Mouse (Mus musculus) G1E-ER4 (cell line): ENCODE data around the gene Psors1c2. TPM values are rescaled to one million over a fixed set of nuclear protein-coding genes. Genes with fewer than 3 reads are reported as not detected.

Source experiments
- GATA1 ChIP-seq: IDR thresholded peaks from one replicate; pipeline ENCODE4 v1.8.0; 2012; ENCODE audit warnings: low read length, inconsistent platforms
- polyA plus RNA-seq: library from polyadenylated mRNA; stranded (reverse); fragments of >175 nt; gene quantifications from 2 replicates; pipeline ENCODE4 v1.2.3, GENCODE M21; 2012

Psors1c2 gene
- polyA plus RNA-seq, 1 experiment = 0.77 TPM

DNA sequence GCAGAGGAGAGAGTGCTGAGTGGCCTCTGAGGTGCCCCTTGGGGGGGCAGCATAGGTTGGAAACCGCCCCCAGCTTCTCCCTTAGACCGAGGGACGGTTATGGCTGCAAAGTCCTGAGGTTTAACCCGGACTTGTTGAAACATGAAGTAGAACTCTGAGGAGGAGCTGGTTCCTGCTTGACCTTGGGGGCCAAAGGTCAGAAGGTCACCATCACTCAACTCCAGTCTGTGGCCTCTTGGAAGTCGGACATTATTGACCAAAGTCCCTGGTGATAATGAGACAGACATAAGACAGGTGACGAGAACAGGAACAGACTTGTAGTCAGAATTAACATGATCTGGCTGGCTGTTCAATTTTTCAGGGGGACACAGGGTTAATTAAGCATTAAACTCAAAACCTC is 18.2 kb upstream of the Psors1c2 start:
- no peak for TF ChIP-seq GATA1

- no peak for TF ChIP-seq GATA1
Observed at GRCm38 (mm10) chr17:35515911-35516640, 16.9 kb upstream of the Psors1c2 start.

DNA sequence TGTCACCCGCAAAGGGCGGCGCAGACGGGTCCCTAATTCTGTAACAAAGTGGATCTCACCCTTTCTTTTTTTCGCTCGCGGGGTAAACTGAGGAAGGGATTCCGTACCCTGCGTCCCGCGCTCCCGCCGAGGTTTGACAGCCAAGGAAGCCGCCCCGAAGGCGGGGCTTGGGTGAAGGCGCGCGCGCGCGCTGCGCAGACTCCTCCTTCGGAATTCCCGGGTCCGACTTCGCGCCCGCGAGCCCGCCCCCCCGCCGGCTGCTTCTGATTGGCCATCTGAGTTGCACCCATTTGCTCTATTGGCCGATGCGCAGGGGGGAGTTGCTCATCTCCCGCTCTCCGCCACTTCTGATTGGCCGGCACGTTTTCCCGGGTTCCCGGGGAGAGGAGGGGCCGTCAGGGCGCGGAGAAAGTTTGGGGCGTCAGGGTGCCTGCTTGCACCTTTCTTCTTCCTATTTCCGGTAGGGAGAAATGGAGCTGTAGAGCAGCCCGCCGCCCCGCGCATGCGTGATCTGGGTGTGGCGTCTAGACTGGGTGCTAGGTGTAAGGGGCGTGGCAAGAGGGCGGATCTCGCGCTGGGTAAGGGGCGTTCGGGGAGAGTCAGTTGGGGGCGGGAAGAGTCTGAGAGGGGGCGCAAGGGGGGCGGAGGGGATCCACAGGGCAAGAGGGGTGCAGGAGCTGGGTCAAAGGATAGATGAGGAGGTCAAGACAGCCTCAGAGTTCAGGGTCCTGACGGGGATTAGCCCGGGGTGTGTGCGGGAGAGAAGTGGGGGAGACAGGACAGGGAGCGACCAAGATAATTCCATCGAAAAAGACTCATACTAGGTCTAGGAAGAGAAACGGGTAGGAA is 16.1 kb upstream of the Psors1c2 start, which contains the start of the genes Tcf19 and Cchcr1:
Tcf19 (minus strand) TSS at position 173 of the 849 bp plus-strand sequence.
Cchcr1 (plus strand) TSS at position 449 of the 849 bp plus-strand sequence.
- no peak for TF ChIP-seq GATA1

- TF ChIP-seq GATA1 = no peak
Observed at GRCm38 (mm10) chr17:35517526-35517925, 15.5 kb upstream of the Psors1c2 start.

- TF ChIP-seq GATA1 = no peak
Observed at GRCm38 (mm10) chr17:35524354-35524753, 8.6 kb upstream of the Psors1c2 start.

DNA sequence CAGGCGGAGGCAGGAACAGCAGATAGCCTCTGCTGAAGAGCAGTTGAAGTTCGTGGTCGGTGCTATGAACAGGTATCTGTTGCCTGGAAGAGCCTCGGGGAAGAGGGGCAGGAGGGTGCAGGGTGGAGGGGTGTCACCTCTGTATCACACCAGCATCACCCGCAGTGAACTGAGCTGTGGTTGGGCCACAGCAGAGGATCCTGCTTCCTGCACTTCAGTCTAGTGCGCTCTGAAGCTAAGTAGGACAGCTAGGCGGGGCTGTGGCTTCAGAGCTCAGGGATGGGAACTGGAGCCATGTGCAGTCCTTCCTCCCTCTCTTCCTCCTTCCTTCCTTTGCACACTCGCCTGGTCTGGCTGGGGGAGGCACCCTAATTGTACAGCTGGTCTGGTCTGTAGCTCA is 6.4 kb upstream of the Psors1c2 start:
- no peak for TF ChIP-seq GATA1

GRCm38 (mm10) chr17:35532360-35532759 is 641 bp upstream of the Psors1c2 start:
- TF ChIP-seq GATA1 = no peak

DNA sequence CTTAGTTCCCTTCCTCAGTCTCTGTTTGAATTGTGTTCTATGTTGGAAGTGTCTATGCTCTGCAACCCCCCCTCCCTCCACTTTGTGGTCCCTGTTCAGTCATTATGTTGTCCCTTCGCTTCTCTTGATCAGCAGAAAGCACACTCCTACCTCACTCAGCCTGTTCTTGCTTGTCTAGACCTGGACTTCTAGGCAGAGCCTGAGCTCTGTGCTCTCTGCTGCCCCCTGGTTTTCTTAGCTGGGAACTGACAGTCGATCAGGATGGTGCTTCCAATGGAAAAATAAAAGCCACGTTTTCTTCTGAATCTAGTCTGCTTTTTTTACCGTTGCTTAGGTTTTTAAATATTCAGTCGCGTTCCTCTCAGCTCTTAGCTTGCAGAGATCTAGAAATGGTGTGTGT is 1.3 kb downstream of the Psors1c2 start:
- TF ChIP-seq GATA1 = no peak

DNA sequence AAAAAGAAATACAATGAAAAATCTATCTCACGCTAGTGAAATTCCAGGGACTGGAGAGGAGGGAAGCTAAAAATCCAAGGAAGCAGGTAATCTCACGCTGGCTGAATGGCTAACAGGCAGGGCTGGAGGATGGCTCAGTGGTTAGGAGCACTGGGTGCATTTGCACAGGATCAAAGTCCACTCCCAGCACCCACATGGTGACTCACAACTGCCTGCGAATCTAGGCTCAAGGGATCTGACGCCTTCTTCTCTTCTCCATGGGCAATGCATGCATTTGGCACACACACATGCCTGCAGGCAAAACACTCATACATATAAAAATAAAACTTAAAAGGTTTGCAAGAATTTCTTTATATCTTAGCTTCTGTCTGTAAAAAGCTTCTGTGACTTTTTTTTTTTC is 4.4 kb downstream of the Psors1c2 start:
- TF ChIP-seq GATA1 = no peak

GRCm38 (mm10) chr17:35538476-35538875 is 5.5 kb downstream of the Psors1c2 start:
- no peak for TF ChIP-seq GATA1

DNA sequence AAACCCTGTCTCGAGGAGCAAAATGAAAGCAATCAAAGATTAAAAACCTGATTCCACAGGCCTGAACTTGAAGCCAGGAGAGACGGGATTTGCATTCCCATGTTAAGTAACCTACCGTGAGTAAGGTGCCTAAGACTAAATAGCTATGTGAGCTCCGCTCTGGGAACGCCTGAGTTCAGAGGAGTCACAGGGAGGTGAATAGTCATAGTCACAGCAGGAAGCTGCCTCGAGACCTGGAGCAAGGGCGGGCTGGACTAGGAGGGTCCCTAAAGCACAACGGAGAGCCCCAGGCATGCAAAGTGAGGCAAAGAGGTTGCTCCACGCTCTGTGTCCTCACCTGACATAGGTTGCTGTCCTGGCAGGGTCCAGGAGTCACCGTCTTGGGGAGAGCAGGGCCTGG is 6.5 kb downstream of the Psors1c2 start:
- no peak for TF ChIP-seq GATA1

DNA sequence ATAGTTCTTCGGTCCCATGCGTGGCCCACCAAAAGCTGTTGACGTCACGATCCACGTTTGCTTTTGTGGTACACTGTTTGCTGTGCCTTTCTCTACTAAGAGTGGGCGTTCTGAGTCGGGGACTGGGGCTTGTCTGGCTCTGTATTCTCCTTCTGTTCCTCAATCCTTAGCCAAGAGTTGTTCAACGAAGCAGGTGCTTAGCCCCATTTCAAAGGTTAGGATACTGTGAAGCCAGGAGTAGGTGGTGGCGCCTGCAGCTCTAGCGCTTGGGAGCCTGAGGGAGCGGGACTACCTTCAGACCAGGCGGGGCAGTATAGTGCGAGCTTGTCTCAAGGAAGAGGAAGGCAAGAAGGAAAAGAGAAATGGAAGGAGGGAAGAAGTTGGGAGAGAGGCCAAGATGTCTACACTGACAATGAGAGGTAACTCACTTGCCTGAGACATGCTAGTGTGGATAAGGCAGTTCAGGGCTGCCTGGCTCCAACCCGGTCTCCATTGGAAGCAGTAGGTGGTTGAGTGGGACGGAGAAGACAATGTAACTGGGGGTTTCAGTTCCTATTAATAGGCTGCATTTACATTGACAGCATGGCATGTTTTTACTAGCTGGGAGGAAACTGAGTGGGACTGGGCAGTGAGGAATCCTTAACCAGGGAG is 9.9 kb downstream of the Psors1c2 start:
- no peak for TF ChIP-seq GATA1

DNA sequence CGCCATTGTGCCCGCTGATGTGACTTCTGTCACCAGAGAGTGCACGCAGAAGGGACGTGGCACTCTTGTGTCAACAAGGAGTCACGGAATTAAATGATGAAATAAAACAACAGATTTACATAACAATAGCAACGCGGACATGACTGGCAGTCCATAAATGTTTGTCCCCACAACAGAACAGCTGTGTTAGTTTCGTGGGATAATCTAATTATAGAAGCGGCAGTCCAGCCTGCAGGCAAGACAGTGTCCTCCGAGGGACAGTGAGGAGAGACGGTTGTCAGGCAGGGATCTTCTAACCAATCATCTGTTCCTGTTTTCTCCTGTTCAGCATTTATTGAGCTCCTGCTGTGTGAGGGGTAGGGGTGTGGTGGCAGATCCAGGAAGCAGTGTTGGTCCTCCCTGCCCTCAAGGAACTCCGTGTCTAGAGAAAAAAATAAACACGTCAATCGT is 10.4 kb downstream of the Psors1c2 start:
- TF ChIP-seq GATA1 = no peak

GRCm38 (mm10) chr17:35544001-35544400 is 11.0 kb downstream of the Psors1c2 start:
- no peak for TF ChIP-seq GATA1

DNA sequence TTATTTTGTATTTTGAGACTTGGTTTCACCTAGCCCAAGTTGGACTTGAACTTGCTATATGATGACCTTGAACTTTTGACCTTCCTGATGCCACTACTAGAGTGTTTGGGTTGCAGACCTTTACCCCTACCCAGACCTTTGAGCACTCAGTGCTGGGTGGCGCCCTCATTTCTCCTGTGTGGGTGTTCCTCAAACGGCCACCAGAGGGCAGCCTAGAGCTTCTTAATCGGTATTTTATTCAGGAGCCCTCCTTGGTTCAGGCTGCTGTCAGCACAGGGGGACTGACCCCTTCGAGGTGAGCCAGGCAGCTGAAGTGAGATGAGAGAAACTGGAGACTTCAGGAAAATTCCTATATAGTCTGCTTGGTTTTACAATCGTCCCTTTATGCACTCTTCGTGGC is 11.7 kb downstream of the Psors1c2 start:
- no peak for TF ChIP-seq GATA1

GRCm38 (mm10) chr17:35547465-35547864 is 14.5 kb downstream of the Psors1c2 start:
- no peak for TF ChIP-seq GATA1
